Mouse (Mus musculus): ENCODE data around the gene Hid1.
A peak's percentile ranks its signal among the peaks of the same experiment; 100 is the strongest.
"Not testable (repeated sequence)": the region's sequence is repeated elsewhere in the genome, so short reads cannot be mapped to it uniquely, and the experiment has no call there.

Gene Hid1

GRCm38 (mm10) chr11:115367395-115367944 is at the start of gene Hid1:
Hid1 (minus strand) TSS chr11:115367756.
- DNase-seq (ENCODE audit: low spot score in 2 of 2) = peak; percentile 84 to 87

DNA sequence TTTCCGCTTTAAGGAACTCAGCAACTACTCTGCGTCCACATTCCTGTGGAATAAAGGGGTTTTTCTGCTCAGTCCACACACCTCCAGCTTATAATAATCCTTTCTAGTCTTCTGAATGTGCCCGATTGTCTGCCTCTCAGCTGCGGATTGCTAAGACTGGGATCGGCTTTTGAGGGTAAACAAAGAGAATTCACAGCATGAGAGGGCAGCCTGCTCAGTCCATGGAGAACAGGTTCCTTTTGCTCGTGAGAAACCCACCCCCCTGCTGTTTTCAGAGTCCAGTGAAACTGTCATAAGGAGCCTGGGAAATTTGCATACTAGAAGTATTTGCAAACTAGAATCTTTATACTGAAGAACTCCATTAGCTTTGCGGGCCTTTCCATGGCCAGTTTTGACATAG is 42.0 kb upstream of the Hid1 start:
- DNase-seq (ENCODE audit: low spot score in 2 of 2) = no peak

DNA sequence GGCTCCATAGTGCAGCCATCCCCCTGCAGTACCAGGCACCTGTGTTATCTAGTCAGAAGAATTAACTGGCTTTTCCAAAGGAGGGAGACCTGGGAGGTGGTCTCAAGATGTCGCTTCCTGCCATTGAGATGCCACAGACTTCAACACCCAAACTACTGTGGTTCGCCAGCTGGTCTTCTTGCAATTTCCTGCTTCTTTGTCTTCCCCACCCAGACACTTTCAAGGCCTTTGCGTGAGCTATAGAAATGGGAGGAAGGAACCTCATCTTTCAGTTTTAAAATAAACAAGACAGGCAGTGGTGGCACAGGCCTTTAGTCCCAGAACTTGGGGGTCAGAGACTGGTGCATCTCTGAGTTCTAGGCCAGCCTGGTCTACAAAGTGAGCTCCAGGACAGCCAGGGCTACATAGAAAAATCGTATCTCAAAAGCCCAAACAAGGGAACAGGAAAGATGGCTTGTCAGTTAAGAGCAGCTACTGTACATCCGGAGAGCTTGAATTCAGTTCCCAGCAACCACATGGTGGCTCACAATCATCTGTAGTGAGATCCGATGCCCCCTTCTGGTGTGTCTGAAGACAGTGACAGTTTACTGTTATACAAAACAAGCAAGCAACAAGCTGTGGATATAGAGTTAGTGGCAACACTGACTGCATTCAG is 40.8 kb upstream of the Hid1 start:
- no peak for DNase-seq (ENCODE audit: low spot score in 2 of 2)

- no peak for DNase-seq (ENCODE audit: low spot score in 2 of 2)
These were observed 39.4 kb upstream of the Hid1 start for GRCm38 (mm10) chr11:115406858-115407401.

GRCm38 (mm10) chr11:115405723-115406122 is 38.2 kb upstream of the Hid1 start:
- DNase-seq (ENCODE audit: low spot score in 2 of 2) = no peak

- peak; percentile 84 to 92 for DNase-seq (ENCODE audit: low spot score in 2 of 2)
These were observed 36.0 kb upstream of the Hid1 start, which contains the start of gene Mrpl58 for GRCm38 (mm10) chr11:115403338-115404124. Mrpl58 (plus strand) TSS chr11:115403752.

DNA sequence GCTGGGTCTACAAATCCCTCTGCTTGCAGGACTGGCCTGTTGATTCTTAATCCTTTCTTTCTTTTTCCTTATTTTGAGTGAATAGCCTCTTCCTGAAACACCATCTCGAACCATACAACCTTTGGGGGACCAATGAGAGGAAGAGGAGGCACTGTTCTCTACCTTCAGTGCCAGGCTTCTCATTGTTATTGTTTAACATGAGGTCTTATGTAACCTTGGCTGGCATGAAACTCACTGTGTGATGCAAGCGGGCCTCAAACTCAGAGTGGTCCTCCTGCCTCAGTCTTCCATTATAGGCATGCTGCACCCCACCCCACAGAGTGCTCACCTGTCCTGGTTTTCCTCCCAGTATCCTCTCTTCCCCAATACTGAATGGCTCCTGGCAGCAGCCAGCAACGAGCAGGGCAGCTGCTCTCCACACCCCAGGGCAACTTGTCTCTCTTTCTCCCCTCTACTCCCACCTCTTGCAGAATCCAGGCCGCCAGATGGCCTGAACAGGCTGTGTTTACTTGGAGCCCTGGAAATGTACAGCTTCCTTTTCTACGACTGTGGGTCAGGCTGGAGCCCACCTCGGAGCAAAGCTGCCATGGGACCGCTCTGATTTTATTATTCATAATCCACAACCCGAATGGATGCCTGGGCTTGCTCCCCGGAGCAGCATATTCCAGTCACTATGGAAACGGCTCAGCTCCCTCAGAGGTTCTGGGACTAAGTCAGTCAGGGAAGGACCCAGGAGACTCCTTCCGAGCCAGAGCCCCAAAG is 33.3 kb upstream of the Hid1 start:
- DNase-seq (ENCODE audit: low spot score in 2 of 2) = peak; percentile 56 to 66

GRCm38 (mm10) chr11:115400126-115400525 is 32.6 kb upstream of the Hid1 start:
- DNase-seq (ENCODE audit: low spot score in 2 of 2) = no peak

- no peak for DNase-seq (ENCODE audit: low spot score in 2 of 2)
These were observed 30.5 kb upstream of the Hid1 start for GRCm38 (mm10) chr11:115398085-115398484.

GRCm38 (mm10) chr11:115393721-115394325 is 26.3 kb upstream of the Hid1 start:
- no peak for DNase-seq (ENCODE audit: low spot score in 2 of 2)

DNA sequence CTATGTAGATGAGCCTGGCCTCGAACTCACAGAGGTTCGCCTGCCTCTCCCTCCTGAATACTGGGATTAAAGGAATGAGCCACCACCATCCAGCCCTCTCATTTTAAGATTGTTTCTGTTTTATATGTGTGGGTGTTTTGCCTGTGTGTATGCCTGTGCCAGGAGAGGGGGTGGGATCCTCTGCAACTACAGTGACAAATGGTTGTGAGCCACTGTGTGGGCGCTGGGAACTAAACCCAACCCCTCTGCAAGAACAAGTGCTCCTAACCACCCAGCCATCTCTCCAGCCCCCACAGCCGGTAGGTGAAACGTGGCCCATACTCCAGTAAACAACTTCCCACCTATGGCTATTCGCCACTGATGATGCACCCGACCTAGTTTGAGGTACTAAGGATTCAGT is 23.8 kb upstream of the Hid1 start:
- no peak for DNase-seq (ENCODE audit: low spot score in 2 of 2)

GRCm38 (mm10) chr11:115386859-115387258 is 19.3 kb upstream of the Hid1 start:
- DNase-seq (ENCODE audit: low spot score in 2 of 2) = not testable (repeated sequence)

DNA sequence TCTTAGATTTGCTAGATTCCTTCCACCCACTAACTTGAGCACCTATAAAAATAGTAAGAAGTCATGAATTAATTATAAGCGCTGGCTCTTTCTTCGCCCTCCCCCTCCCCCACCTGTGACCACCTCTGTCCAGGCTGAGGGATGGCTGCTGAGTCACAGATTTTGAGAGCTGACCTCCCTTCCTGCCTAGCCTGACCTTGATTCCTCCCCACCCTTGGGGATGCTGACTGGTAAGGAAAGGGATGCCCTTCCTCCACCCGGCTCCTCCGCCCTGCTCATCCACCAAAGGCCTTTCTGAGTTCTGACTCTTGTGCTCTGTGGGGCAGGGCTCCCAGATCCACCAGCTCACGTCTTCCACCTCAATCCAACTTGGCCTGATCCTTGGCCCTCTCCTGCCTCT is 17.0 kb upstream of the Hid1 start:
- no peak for DNase-seq (ENCODE audit: low spot score in 2 of 2)

DNA sequence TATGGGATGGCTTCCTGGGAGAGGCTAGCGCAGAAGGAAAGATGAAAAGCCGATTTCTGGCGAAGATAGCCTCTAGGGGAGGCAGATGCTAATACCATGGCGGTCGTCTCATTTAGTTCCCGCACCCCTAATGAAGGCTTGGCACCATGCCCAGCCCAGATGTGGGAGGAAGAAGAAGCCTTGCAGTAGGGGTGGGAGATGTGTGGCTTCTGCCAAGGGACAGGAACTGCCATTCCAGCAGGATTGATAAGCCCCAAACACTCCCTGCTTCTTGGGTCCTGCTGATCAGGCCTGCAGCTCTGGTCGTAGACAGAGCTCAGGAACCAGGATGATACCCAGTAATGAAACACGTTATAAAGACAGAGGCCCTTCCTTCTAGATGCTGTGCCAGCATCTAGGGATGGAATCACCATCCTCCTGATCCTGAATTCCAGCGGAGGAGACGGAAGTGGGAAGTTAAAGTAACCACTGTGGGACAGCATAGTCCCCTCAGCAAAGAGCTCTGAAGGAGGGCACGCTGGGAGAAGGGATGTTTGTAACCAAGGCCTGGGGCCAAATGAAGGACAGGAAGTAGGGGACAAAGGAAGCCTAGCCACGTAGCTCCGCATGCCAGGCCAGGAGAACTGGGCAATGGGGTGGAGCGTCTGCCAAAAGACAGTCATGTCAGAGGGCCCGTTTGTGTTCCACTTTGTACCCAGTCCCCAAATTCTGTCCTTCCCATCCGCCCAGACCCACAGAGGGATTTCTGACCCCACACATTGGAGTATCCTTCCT is 16.3 kb upstream of the Hid1 start:
- DNase-seq (ENCODE audit: low spot score in 2 of 2) = peak; percentile 51 to 60

GRCm38 (mm10) chr11:115382891-115383290 is 15.3 kb upstream of the Hid1 start:
- no peak for DNase-seq (ENCODE audit: low spot score in 2 of 2)

GRCm38 (mm10) chr11:115381743-115382539 is 14.4 kb upstream of the Hid1 start, which contains the start of gene Cdr2l:
Cdr2l (plus strand) TSS chr11:115381916.
- DNase-seq (ENCODE audit: low spot score in 2 of 2) = peak; percentile 84 to 85

DNA sequence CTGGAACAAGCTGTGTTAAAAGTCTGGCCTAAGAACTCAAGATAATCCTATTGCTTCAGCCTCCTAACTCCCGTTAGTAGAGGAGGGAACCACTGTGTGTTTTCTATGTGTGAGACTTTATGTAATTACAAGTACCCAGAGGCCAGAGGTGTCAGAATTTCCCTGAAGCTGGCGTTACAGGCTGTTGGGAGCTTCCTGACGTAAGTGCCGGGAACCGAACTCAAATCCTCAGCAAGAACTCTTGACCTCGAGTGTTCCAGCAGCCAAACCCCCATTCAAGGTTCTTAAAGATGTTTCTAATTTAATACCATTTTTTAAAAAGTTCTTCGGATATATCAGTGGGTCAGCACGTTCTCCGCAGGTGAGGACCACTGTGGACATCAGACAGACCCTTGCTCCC is 13.7 kb upstream of the Hid1 start:
- DNase-seq (ENCODE audit: low spot score in 2 of 2) = no peak

- DNase-seq (ENCODE audit: low spot score in 2 of 2) = no peak
These were observed 10.3 kb upstream of the Hid1 start for GRCm38 (mm10) chr11:115377854-115378253.

DNA sequence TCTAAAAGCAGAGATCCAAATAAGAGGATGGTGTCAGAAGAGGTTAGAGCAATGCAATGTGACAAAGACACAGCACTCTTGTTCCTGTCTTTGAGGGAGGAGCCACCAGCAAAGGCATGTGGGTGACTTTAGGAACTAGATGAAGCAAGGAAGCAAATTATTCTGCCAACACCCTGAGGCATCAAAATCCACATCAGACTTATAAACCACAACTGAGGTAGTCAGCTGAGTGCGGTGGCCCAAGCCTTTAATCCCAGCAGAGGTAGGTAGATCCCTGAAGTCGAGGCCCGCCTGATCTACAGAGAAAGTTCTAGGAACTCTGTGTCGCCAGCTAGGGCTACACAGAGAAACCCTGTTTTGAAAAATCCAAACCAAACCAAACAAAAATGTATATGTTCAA is 9.7 kb upstream of the Hid1 start:
- DNase-seq (ENCODE audit: low spot score in 2 of 2) = no peak

DNA sequence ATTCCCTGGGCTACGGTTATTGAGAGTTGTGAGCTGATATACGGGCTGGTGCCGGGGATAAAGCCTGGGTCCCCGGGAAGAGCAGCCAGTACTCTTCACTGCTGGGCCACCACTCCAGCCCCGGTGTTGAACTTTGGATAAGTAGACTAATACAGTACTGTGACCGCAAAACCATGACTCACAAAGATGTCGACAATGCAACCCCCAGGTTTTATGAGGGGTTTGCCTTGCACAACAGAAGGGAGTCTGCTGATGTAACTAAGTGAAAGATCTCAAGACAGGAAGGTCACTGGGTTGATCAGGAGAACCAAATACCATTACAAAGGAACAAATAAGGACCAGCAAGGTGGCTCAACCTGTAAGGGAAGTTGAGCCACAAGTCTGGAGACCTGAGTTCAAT is 9.2 kb upstream of the Hid1 start:
- no peak for DNase-seq (ENCODE audit: low spot score in 2 of 2)
